Mouse (Mus musculus) forebrain, embryonic 14.5 days (tissue): ENCODE results near the gene Myom1. TPM values are rescaled to one million over a fixed set of nuclear protein-coding genes. Genes with fewer than 3 reads are reported as not detected.

Experiments
- ATAC-seq: fragments of 200-750 bp; cut with Nextera tagmentation; 2 replicates; pipeline ENCODE4 v1.8.0; 2017; ENCODE audit warnings: mild to moderate bottlenecking, moderate library complexity
- DNase-seq: peaks from one replicate; pipeline ENCODE4 v3.0.0-alpha.2; 2015; ENCODE audit warnings: low spot score
- H3K27ac ChIP-seq: fragments of 300-500 bp; sonication (generic); 2 replicates; pipeline ENCODE4 v1.5.1; 2014; ENCODE audit warnings: low read depth, mild to moderate bottlenecking, control low read depth, low read length, moderate library complexity
- H3K27me3 ChIP-seq: fragments of 300-500 bp; sonication (generic); replicated peaks from 2 replicates; pipeline ENCODE4 v1.6.1; 2014; ENCODE audit warnings: low read length, control low read depth, mixed read lengths; ENCODE audit not compliant: control insufficient read depth, insufficient read depth
- H3K36me3 ChIP-seq: fragments of 300-500 bp; sonication (generic); 2 replicates; pipeline ENCODE4 v1.6.1; 2014; ENCODE audit warnings: low read length, control low read depth; ENCODE audit not compliant: control insufficient read depth, insufficient read depth
- H3K4me1 ChIP-seq: fragments of 300-500 bp; sonication (generic); 2 replicates; pipeline ENCODE4 v1.6.1; 2014; ENCODE audit warnings: antibody characterized with exemption, low read length, control low read depth; ENCODE audit not compliant: control insufficient read depth, insufficient read depth
- H3K4me2 ChIP-seq: fragments of 300-500 bp; sonication (generic); 2 replicates; pipeline ENCODE4 v1.6.1; 2014; ENCODE audit warnings: mild to moderate bottlenecking, control low read depth, low read length
- H3K4me3 ChIP-seq: fragments of 300-500 bp; sonication (generic); 2 replicates; pipeline ENCODE4 v1.5.1; 2014; ENCODE audit warnings: low read depth, low read length, control low read depth
- H3K9ac ChIP-seq: fragments of 300-500 bp; sonication (generic); 2 replicates; pipeline ENCODE4 v1.6.1; 2014; ENCODE audit warnings: mild to moderate bottlenecking, low read length, control low read depth, moderate library complexity
- H3K9me3 ChIP-seq: fragments of 300-500 bp; sonication (generic); replicated peaks from 2 replicates; pipeline ENCODE4 v1.6.1; 2016; ENCODE audit warnings: low read length, control low read depth, mixed read lengths; ENCODE audit not compliant: control insufficient read depth
- WGBS: fragments of 180-500 bp; shearing (Covaris S2); extraction: QIAGEN DNeasy Blood & Tissue Kit; methylation state at CpG from one replicate; pipeline ENCODE4 v1.1.7; 2014; 5-methylcytosine and 5-hydroxymethylcytosine counted together
- polyA plus RNA-seq: library from polyadenylated mRNA; unstranded; fragments of >200 nt; fragmentation: Nextera tagmentation; extraction: Ambion mirVana; gene quantifications from 2 replicates; pipeline ENCODE4 v1.2.1, GENCODE M21; 2014

The Myom1 gene
- polyA plus RNA-seq, 1 experiment from 2014 or later: 1.0 TPM

GRCm38 (mm10) chr17:70998400-70998975, 3.9 kb upstream of the Myom1 start:
- H3K9me3 ChIP-seq: no peaks in the 10 kb centered on the region
- H3K4me1 ChIP-seq: 0 out of 2 replicates have a peak, but pooled peaks cover 3% of the 10 kb centered on the region
- ATAC-seq (no peak), DNase-seq (no peak)
- H3K4me2 ChIP-seq: no peak overlapping the region
- H3K27me3 ChIP-seq: no peaks in the 10 kb centered on the region
- H3K9ac ChIP-seq: no peak overlapping the region
- H3K36me3 ChIP-seq: peaks cover 17% of the 10 kb centered on the region
- 87% methylated on average over 9 of the region's 9 CpGs for WGBS
- H3K27ac ChIP-seq: no peak overlapping the region
- no peak overlapping the region for H3K4me3 ChIP-seq

- Histone ChIP-seq H3K9ac (no peak overlapping the region), H3K27me3 (no peaks in the 10 kb centered on the region), H3K9me3 (no peaks in the 10 kb centered on the region), H3K4me3 (no peak overlapping the region), H3K27ac (no peak overlapping the region), H3K4me1 (0 out of 2 replicates have a peak, but pooled peaks cover 3% of the 10 kb centered on the region), H3K36me3 (peaks cover 17% of the 10 kb centered on the region), H3K4me2 (no peak overlapping the region)
- no peak for ATAC-seq
- no peak for DNase-seq
- WGBS: 69% methylated on average over 5 of the region's 5 CpGs
These were observed 3.2 kb upstream of the Myom1 start for GRCm38 (mm10) chr17:70999187-70999586.

GRCm38 (mm10) chr17:71000255-71000654, 2.2 kb upstream of the Myom1 start:
- peak overlapping the region; percentile 25 for H3K4me2 ChIP-seq
- no peak for ATAC-seq

GRCm38 (mm10) chr17:71001067-71001466, 1.4 kb upstream of the Myom1 start:
- H3K9me3 ChIP-seq: no peaks in the 10 kb centered on the region
- DNase-seq (no peak), ATAC-seq (no peak)
- H3K27me3 ChIP-seq: no peaks in the 10 kb centered on the region
- H3K4me3 ChIP-seq: peak overlapping the region; percentile 88
- peak overlapping the region; percentile 79 for H3K9ac ChIP-seq
- H3K4me1 ChIP-seq: 0 out of 2 replicates have a peak, but pooled peaks cover 3% of the 10 kb centered on the region
- H3K4me2 ChIP-seq: peak overlapping the region; percentile 74
- H3K27ac ChIP-seq: no peak overlapping the region
- 15% methylated on average over 6 of the region's 6 CpGs for WGBS
- H3K36me3 ChIP-seq: peaks cover 5% of the 10 kb centered on the region; the same call in 1 of the 2 replicates

More at GRCm38 (mm10) chr17:71000255-71000654, 2.2 kb upstream of the Myom1 start:
- Histone ChIP-seq H3K4me3 (no peak overlapping the region), H3K36me3 (peaks cover 12% of the 10 kb centered on the region; the same call in 1 of the 2 replicates), H3K27me3 (no peaks in the 10 kb centered on the region), H3K27ac (no peak overlapping the region), H3K4me1 (0 out of 2 replicates have a peak, but pooled peaks cover 3% of the 10 kb centered on the region), H3K9me3 (no peaks in the 10 kb centered on the region), H3K9ac (no peak overlapping the region)
- 76% methylated on average over 2 of the region's 2 CpGs for WGBS
- no peak for DNase-seq

- DNase-seq (peak; percentile 44), ATAC-seq (peak; percentile 60)
- H3K9ac ChIP-seq: peak overlapping the region; percentile 79
- no peaks in the 10 kb centered on the region for H3K9me3 ChIP-seq
- WGBS: under 1% methylated on average over 38 of the region's 43 CpGs
- peak overlapping the region; percentile 88 for H3K4me3 ChIP-seq
- H3K4me1 ChIP-seq: 0 out of 2 replicates have a peak, but pooled peaks cover 3% of the 10 kb centered on the region
- peak overlapping the region; percentile 95 for H3K27ac ChIP-seq
- peak overlapping the region; percentile 74 for H3K4me2 ChIP-seq
- H3K27me3 ChIP-seq: no peaks in the 10 kb centered on the region
- no peaks in the 10 kb centered on the region for H3K36me3 ChIP-seq
These were observed 743 bp upstream of the Myom1 start for GRCm38 (mm10) chr17:71001699-71002080.

GRCm38 (mm10) chr17:71002744-71003094, 286 bp downstream of the Myom1 start, which contains the start of gene Myl12a:
Gene Myl12a (minus strand): TSS chr17:71002878.
- H3K4me1 ChIP-seq: 0 out of 2 replicates have a peak, but pooled peaks cover 3% of the 10 kb centered on the region
- WGBS: 1% methylated on average over 14 of the region's 14 CpGs
- H3K27me3 ChIP-seq: no peaks in the 10 kb centered on the region
- peak within 1 kb of the TSS; percentile 95 for H3K27ac ChIP-seq
- peak within 1 kb of the TSS; percentile 74 for H3K4me2 ChIP-seq
- H3K36me3 ChIP-seq: no peaks in the 10 kb centered on the region
- H3K4me3 ChIP-seq: peak within 1 kb of the TSS; percentile 88
- H3K9me3 ChIP-seq: no peaks in the 10 kb centered on the region
- ATAC-seq: peak; percentile 45
- H3K9ac ChIP-seq: peak within 1 kb of the TSS; percentile 79
- no peak for DNase-seq

GRCm38 (mm10) chr17:71003112-71003511, 679 bp downstream of the Myom1 start:
- no peaks in the 10 kb centered on the region for H3K9me3 ChIP-seq
- 63% methylated on average over 4 of the region's 4 CpGs for WGBS
- no peak overlapping the region for H3K27ac ChIP-seq
- no peak overlapping the region for H3K9ac ChIP-seq
- 0 out of 2 replicates have a peak, but pooled peaks cover 3% of the 10 kb centered on the region for H3K4me1 ChIP-seq
- no peak for ATAC-seq
- no peaks in the 10 kb centered on the region for H3K36me3 ChIP-seq
- DNase-seq: no peak
- H3K27me3 ChIP-seq: no peaks in the 10 kb centered on the region
- no peak overlapping the region for H3K4me3 ChIP-seq
- peak overlapping the region; percentile 74 for H3K4me2 ChIP-seq

GRCm38 (mm10) chr17:71003721-71004120, 1.3 kb downstream of the Myom1 start:
- H3K4me3 ChIP-seq: no peak overlapping the region
- no peak overlapping the region for H3K9ac ChIP-seq
- 0 out of 2 replicates have a peak, but pooled peaks cover 3% of the 10 kb centered on the region for H3K4me1 ChIP-seq
- DNase-seq (no peak), ATAC-seq (no peak)
- H3K27ac ChIP-seq: no peak overlapping the region
- no peaks in the 10 kb centered on the region for H3K27me3 ChIP-seq
- H3K4me2 ChIP-seq: no peak overlapping the region
- no peaks in the 10 kb centered on the region for H3K9me3 ChIP-seq
- 93% methylated on average over 2 of the region's 2 CpGs for WGBS
- H3K36me3 ChIP-seq: no peaks in the 10 kb centered on the region

GRCm38 (mm10) chr17:71004186-71004960, 1.9 kb downstream of the Myom1 start:
- no peaks in the 10 kb centered on the region for H3K27me3 ChIP-seq
- no peak overlapping the region for H3K4me2 ChIP-seq
- no peak overlapping the region for H3K9ac ChIP-seq
- WGBS: 92% methylated on average over 10 of the region's 10 CpGs
- H3K9me3 ChIP-seq: no peaks in the 10 kb centered on the region
- DNase-seq (no peak), ATAC-seq (no peak)
- no peak overlapping the region for H3K4me3 ChIP-seq
- no peak overlapping the region for H3K27ac ChIP-seq
- 0 out of 2 replicates have a peak, but pooled peaks cover 3% of the 10 kb centered on the region for H3K4me1 ChIP-seq
- no peaks in the 10 kb centered on the region for H3K36me3 ChIP-seq
